Mouse (Mus musculus) adrenal gland, postnatal 36 days (tissue): ENCODE data around the gene Elp5. TPM values are rescaled to one million over a fixed set of nuclear protein-coding genes. Genes with fewer than 3 reads are reported as not detected.
A peak's percentile ranks its signal among the peaks of the same experiment; 100 is the strongest.
"Not testable (repeated sequence)": the region's sequence is repeated elsewhere in the genome, so short reads cannot be mapped to it uniquely, and the experiment has no call there.

ENCODE experiments used
- DNase-seq, 2 experiments: peaks; one replicate each; pipeline ENCODE4 v3.0.0; 2021; ENCODE audit warnings: mixed read lengths in 1 of 2
- long read RNA-seq, 2 experiments: library from polyadenylated mRNA; stranded (forward); transcript quantifications; one replicate each; pipeline ENCODE4 v2.0.0; 2021; ENCODE audit warnings: borderline sequencing depth in 2 of 2
- total RNA-seq, 2 experiments: library from RNA; stranded (reverse); gene quantifications; 2 replicates each; pipeline ENCODE4 v1.2.3; 2021

The Elp5 gene
- 10 to 100 TPM; 66.4 to 80.3 TPM for total RNA-seq
- long read RNA-seq, experiment 1, transcript Elp5-203 (7 exons, 1,259 nt) = major isoform, 30 of 108 reads
- long read RNA-seq, experiment 1, partial matches to known transcripts = 65 of 108 reads
- long read RNA-seq, experiment 1, other reads (novel, unspliced or antisense) = 11 of 108 reads
- long read RNA-seq, experiment 2, transcript Elp5-203 (7 exons, 1,259 nt) = major isoform, 5 of 26 reads
- long read RNA-seq, experiment 2, partial matches to known transcripts = 16 of 26 reads
- long read RNA-seq, experiment 2, other reads (novel, unspliced or antisense) = 5 of 26 reads

DNA sequence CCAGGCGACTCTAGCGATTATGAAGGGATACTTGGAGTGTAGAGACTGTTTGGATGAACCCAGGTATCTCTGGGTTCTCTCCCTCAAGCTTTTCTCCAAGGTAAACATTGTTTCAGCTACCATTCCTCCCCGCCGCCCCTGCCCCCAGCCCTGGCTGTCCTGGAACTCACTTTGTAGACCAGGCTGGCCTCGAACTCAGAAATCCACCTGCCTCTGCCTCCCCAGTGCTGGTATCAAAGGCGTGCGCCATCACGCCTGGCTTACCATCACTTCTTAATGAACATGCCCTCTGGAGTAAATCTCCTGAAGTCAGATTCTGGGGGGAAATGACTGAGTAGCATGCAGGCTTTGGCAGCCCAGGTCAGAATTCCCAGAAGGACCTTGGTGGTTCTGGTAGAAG is at the start of gene Elp5:
Gene Elp5 (minus strand): TSS at position 293 of the 400 bp plus-strand sequence.
- DNase-seq = no peak

DNA sequence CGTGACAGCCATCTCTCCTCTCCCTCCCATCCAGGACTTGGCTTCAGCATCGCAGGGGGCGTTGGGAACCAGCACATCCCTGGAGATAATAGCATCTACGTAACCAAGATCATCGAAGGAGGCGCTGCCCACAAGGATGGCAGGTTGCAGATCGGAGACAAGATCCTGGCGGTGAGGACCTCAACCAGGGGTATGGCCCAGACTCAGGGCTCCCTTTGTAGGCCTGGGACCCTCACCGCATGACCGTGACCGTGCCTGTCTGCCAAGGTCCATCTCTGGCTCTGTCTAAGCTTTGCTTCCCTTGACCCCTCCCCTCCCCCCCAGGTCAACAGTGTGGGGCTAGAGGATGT is 49.0 kb upstream of the Elp5 start:
- no peak for DNase-seq

DNA sequence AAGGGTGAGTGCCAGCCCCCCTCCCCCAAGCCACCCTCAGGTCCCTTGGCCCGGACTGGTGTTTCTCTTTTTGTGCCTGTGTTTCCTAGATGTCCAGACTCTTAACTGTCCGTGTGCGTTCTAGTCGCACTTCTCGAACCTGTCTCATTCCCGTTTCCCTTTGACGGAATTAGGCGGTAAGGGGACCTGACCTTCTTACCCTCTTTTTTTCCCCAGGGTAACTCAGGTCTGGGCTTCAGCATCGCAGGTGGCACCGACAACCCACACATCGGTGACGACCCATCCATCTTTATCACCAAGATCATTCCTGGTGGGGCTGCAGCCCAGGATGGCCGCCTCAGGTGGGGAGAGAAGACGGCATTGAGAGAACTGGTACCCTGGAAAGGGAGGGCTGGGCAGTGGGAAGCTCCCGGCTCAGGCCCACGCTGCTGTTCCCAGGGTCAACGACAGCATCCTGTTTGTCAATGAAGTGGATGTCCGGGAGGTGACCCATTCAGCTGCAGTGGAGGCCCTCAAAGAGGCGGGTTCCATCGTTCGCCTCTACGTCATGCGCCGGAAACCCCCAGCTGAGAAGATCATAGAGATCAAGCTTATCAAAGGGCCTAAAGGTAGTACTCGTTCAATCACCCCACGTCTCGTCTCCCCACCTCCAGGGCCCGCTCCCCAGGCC is 48.5 kb upstream of the Elp5 start:
- DNase-seq = no peak

DNA sequence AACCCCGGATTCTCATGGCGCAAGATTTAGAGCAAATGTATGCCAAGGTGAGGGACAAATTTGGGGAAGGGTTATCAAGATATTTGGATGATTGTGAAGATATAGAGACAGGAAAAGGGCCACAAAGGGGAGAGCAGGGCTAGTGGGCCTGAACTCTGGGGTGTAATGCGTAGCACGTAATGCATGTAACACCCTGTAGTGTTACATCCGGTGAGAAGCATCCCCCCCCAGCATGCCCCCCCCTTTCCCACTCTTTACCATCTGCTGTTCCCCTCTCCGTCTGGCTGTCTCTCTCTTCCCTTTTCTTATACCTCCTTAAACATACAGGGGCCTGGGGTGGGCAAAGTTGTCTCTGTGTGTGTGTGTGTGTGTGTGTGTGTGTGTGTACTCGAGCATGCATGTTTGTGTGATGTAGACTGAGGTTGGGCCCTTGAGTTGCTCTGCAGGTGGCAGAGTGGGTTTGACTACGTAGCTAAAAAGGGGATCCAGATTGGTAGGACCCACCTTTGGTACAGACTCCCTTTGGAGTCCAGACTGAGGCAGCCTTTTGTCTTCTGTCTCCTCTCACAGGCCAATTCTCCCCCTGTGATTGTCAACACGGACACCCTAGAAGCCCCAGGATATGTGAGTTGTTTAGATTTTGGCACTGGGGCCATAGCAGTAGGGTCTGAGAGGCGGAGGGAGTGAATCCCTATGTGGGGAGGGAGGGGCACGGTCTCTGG is 47.7 kb upstream of the Elp5 start:
- DNase-seq = no peak

DNA sequence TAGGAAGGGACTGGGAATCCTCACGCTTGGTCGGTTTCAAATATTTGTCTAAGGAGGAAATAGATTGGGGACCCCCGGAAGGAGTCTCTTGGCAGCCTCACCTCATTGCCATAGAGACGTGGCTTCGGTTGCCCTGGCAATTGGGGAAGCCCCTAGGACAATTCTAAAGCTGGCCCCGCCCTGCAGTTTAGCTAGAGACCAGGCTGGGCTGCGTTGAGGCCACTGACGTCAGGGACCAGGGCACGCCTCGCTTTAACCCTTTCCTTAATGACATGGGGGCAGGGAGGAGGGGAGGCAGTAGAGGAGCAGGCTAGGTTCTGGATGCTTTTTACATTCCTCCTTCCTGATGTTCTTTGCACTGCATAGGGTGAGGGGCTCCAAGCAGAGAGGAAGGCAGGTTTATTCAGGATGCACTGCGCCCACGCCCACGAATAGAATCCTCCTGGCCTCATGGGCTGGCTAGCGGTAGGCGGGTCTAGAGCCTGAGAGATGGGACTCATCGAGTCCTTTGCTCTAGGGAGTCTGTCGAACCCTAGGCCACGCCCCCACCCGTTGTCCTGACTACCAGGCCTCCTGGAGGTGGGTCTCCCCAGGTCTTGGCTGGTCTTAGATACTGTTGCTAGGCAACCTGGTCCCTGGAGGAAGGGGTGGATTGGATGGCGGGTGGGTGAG is 46.9 kb upstream of the Elp5 start:
- peak; percentile 54 to 70 for DNase-seq

DNA sequence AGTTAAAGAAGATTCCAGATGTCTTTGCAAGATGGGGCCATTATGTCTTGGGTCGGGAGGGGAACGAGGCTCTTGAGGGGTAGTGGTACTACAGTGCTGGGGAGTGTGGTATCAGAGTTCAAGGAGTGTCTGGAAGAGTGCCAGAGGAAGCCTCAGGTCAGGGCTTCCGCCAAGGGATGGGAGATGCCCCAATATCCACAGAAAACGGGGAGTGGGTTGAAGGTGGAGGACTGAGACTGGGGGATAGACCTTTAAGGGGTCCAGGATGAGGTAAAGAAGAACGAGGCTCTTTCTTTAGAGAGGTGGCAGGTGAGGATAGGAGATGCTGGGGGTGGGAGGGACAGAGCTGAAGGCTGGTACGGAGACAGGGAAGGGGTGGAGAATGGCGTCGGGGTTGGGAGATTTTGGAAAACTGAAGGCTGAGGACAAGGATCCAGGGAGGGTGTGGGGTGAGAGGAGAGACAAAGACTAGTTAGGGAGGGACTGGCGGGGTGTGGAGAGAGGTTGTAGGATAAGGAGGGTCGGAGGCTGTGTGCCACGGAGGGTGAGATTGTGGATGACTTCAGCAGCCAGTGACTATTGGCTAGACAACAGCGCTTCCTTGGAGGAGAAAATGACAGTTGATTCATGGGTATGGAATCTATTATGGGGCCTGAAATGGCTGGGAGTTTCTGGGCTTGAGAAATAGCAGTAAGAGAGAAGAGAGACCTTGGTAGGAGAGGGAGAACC is 46.2 kb upstream of the Elp5 start:
- DNase-seq = no peak

DNA sequence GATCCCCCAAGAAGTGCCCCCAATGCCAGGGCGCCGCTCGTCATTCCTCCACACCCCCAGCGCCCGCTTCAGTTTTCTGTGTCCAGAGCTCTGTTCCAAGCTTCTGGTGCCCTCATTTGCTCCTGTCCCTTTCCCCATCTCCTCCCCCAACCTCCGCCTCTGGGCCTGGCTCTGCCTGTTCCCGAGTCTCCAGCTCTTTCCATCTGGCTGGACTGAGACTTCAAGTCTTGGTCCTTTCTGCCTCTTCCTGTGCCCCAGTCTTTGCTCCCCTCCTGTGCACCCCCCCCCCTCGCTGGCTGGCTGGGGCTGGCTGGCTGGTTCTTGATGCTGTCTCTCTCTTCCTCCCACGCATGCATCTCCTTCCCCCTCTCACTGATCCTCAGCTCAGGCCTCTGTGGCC is 45.1 kb upstream of the Elp5 start:
- DNase-seq = no peak

DNA sequence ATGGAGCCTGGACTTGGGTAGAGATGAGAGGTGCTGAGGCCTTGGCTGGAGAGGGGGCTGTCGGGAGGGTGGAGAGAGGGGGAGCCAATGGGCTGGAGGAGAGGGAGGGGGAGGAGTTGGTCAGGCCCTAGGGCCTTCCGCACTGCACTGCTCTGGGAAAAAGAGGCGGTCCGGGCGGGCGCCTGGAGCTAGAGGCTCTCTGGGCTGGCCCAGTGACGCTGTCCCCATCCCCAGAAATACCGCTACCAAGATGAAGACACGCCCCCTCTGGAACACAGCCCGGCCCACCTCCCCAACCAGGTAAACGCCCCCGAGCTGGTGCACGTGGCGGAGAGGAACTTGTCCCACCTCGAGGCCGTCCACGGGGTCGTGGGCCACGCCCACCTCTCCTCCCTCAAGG is 44.4 kb upstream of the Elp5 start:
- DNase-seq = peak in 1 of 2 experiments; percentile 65

DNA sequence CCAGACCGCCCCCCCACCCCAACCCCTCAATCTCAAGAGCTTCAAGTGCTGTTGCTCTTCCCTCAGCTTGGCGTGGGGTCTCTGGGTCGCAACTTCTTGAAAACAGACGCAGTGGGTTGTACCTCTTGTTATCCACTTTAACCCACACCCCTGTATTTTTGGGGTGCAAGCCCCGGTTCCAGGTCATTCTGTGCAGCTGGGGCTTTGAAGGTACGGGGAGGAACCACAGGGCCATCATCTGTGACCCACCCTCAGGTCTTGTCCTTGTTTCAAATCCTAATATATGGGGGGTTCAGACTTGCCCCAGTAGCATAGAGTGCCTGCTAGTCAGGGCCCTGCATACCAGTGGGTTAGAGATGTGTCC is 41.8 kb upstream of the Elp5 start:
- DNase-seq = no peak

DNA sequence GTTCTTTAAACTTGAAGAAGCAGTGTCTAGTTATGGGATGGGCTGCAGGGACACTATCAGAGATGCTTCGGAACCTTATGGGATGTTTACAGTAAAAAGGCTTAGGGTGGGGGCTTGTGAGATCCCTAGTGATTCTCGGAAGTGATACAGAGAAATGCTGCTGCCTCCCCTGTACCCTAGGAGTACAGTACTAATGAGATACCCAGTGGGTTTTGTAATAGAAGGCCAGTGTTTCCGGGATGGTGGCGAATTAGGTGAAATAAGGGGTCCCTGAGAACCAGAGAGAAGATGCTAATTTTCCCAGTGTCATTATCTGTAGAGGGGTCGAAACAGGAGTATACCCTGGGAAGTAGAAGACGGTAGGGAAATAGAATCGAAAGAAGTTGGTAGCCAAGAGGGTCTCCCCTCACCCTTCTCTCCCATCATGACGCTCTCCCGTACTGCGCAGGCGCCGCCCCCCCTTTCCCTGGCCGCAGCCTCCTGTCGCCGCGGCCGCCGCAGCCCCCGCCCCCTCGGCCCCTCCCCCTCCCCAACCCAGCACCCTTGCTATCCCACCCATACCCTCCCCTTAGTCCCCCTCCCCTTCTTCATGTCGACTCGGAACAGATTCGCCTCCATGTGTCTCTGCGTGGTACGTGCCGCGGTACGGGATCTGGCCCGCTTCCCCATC is 41.3 kb upstream of the Elp5 start:
- peak in 1 of 2 experiments; percentile 62 for DNase-seq

DNA sequence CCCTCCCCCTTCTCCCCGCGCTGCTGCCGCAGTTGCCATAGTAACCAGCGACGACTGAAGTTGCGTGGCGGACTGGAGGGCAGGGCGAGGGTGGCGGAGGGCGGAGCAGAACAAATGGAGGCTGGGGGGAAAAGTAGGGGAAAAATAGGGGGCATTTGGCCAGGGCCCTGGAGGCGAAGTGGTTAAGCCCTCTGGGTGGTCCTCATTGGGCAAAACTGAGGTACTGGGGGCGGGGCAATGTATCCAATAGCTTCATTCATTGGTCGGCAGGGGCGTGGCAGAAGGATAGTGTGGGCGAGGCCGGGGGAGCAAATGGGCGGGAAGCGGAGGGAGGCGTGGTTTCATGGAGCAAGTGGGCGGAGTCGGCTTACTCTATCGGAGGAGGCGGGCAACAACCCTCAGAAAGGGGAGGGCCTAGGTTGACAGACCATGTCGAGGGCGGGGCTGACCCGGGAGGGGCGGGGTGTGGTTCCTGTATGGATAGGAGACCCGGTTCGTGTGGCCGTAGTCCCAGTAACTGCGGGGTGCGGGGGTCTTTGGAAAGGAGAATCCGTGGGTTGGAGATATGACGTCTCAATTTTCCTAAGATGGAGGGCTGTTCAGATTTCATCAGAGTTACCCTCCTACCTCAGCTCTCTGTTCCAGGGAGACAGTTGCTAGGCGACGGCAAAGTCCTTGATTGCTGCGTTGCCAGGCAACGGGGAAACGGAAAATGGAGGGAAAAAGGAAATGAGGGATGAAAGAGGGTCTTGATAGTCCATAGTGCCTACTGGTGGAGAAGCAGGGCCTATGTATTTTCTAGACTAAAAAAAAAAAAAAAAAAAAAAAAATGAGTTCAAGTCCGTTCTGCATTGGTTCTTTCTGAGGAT is 39.2 kb upstream of the Elp5 start:
- peak; percentile 96 to 97 for DNase-seq

DNA sequence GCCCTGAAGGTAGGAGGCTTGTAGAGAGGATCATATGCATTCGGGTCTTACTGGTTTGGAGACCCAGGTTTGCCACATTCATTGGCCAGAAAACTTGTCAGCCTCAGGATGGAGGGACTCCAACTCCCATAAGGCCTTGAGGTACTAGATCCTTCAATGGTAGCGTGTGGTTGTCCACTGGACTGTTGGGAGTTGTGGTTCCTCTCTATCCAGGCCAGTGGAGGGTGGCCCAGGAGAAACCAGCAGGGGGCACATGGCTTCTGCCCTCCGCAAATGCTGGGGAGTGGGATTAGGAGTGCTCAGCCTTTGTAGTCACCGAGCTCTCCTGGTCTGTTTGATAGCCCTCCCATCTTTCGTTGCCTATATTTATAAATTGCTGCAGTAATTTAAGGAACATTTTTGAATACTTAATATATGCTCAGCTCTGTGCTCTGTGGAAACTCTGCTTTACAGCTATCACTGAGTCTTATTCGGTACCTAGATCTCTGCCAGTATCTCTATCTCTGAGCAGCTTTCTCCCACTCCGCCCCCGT is 38.5 kb upstream of the Elp5 start:
- DNase-seq = peak; percentile 67 to 76

DNA sequence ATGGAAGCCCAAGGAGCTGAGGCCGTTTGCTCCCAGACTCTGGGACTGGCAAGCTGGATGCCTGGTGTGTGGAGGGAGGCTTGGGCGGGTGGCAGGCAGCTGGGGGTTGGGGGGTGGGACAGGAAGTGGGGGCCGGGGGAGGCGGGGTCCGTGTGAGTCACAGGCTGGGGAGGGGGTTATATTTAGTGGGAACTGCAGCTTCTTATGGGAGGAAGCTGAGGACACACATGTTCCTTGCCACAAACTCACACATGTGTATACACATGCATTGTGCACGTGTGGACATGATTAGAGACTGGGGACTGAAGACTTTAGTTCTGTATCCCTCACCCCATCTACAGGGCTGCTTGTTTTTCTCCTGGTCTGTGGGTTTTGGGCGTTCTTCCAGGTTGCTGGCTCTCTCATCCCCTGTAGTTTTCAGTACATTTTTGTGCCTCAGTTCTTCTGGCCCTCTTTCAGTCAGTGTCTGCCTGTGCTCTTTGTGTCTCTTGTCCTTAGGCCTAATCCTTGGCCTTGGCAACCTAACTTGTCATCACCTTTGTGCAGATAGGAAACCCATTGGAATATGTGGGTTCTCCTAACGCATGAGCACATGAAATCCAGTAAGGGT is 37.8 kb upstream of the Elp5 start:
- no peak for DNase-seq

DNA sequence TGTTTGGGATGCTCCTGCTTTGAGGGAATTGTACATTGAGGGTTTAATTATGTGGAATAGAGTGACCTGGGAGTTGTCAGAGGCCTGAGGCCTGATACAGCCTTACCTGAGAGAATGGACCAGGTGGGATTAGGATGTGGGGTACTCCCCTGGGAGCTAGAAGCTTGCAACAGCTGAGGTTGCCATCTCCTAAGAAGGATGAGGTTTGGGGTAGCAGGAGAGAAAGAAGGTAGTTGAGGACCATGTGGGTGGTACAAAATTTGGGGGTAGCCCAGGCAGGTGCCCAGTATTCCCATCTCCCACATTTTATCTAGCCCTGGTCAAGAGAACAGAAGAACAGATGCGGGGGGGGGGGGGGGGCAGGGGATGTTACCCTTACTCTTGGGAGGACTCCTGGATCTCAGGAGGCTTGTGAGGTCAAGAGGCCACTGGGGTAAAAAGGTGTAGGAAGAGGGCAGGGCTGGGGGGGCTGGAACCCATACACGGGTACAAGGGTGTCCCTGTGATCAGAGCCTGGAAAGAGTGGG is 37.2 kb upstream of the Elp5 start:
- DNase-seq = no peak

DNA sequence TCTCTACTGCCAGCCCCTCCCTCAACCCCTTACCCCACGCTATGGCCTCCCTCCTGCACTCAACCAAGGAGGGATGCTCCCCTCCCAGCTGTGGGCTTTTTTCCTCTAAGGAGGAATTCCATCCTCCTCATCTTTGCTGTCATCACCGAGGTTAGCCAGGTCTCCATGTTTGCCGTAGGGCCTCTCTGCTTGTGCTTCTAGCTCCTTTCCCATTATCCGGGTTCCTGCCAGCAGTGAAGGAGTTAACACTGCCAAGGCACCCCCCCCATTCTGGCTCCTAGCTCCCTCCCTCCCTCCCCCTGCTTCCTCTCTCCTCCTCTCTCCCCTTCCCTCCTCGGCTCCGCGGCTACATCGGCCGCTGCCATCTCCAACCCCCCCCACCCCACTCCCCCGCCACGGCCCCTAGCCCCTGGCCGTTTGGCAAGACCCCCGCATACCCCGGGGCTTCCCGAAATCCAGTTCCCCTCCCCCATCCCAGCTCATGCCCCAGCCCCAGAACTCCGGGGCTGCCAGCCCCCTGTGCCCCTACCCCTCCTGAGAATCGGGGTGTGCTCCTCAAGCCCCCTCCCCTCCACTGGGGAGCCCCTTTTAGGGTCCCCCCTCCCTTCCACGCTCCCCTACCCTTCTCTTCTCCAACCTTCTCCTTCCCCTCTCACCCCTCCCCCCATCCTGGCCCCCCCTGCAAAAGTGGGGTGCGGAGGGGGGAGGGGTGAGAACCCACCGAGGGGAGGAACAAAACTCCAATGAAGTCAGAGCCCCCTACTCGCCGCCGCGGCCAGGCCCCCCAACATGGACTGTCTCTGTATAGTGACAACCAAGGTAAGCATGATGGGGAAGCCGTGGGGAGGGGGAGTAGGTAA is 36.0 kb upstream of the Elp5 start:
- DNase-seq = peak in 1 of 2 experiments; percentile 70

DNA sequence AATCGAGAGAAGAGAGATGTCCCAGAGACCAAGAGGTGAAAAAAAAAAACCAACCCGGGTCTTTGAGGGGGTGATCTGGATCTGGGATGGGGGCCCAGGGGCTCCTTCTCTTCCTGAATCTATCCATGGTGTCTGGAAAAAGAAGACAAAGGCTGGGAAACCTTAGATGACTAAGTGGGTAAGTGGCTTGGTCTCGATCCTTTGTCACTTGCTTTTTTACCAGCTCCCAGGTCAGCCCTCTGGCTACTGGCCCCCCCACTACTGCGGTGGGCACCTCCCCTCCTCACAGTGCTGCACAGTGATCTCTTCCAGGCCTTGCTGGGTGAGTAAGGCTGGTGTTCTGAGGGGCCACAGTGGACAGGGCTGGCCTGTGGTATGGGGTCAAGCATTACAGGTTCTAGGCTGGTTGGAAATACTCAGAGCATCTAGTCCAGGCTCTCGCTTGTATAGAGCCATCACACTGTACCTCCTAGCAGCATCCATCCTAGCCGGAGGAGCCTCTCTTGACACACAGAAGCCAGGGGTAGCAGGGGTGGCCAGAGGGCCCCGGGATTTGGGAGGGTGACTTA is 35.0 kb upstream of the Elp5 start:
- DNase-seq = no peak

DNA sequence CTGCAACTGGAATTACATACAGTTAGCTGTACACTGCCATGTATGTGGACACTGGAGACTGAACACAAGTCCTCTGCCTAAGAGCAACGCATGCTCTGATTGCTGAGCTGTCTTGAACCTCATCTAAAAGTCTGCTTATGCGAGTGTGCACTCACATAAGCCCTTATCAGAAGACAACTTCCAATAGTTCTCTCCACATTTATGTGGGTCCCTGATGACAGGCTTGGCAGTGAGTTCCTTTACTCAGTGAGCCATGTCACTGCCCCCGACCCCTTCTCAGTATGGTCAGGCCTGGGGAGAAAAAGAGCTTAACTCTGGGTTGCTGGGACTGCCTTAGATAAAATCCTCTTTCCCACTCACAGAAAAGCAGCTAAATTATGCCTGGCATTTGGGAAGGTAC is 34.4 kb upstream of the Elp5 start, which contains the start of gene Dlg4:
Gene Dlg4 (plus strand): TSS at position 274 of the 400 bp plus-strand sequence.
- DNase-seq = no peak

DNA sequence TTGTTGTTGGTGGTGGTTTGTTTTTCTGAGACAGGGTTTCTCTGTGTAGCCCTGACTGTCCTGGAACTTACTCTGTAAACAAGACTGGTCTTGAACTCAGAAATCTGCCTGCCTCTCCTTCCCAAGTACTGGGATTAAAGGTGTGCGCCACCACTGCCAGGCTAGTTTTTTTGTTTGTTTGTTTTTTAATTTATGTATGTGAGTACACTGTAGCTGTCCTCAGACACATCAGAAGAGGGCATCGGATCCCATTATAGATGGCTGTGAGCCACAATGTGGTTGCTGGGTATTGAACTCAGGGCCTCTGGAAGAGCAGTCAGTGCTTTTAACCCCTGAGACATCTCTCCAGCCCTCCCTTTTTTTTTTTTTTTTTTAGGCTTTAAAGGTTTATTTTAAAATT is 33.9 kb upstream of the Elp5 start:
- not testable (repeated sequence) for DNase-seq
